Mouse (Mus musculus) spleen, postnatal 4 days (tissue): ENCODE data around the gene Slc24a1.

Experiments
- DNase-seq, 2 experiments: peaks; one replicate each; pipeline ENCODE4 v3.0.0; 2022; ENCODE audit warnings: low spot score in 2 of 2

Slc24a1 gene

GRCm38 (mm10) chr9:64937491-64937890, 13.9 kb downstream of the Slc24a1 start:
- no peak for DNase-seq

GRCm38 (mm10) chr9:64936508-64936907, 14.9 kb downstream of the Slc24a1 start:
- DNase-seq, result peak; percentile 71 to 87

GRCm38 (mm10) chr9:64934015-64934754, 17.2 kb downstream of the Slc24a1 start:
- DNase-seq, result peak; percentile 51 to 70

GRCm38 (mm10) chr9:64931751-64932610, 19.4 kb downstream of the Slc24a1 start:
- peak in 1 of 2 experiments; percentile 37 for DNase-seq

GRCm38 (mm10) chr9:64930256-64930655, 21.2 kb downstream of the Slc24a1 start:
- no peak for DNase-seq

- no peak for DNase-seq
Observed at GRCm38 (mm10) chr9:64926201-64926991, 25.0 kb downstream of the Slc24a1 start.

- no peak for DNase-seq
Observed at GRCm38 (mm10) chr9:64925771-64926170, 25.6 kb downstream of the Slc24a1 start.

- DNase-seq, result peak; percentile 51 to 77
Observed at GRCm38 (mm10) chr9:64918560-64918959, 32.8 kb downstream of the Slc24a1 start.

GRCm38 (mm10) chr9:64914629-64915028, 36.8 kb downstream of the Slc24a1 start:
- DNase-seq, result no peak

- no peak for DNase-seq
Observed at GRCm38 (mm10) chr9:64913973-64914372, 37.4 kb downstream of the Slc24a1 start.

GRCm38 (mm10) chr9:64913406-64913805, 38.0 kb downstream of the Slc24a1 start:
- DNase-seq, result no peak

GRCm38 (mm10) chr9:64907441-64907840, 44.0 kb downstream of the Slc24a1 start:
- DNase-seq, result peak in 1 of 2 experiments; percentile 25

GRCm38 (mm10) chr9:64904917-64905640, 46.3 kb downstream of the Slc24a1 start:
- peak in 1 of 2 experiments; percentile 54 for DNase-seq

- DNase-seq, result peak; percentile 71 to 87
Observed at GRCm38 (mm10) chr9:64903386-64903785, 48.0 kb downstream of the Slc24a1 start.

- peak in 1 of 2 experiments; percentile 54 for DNase-seq
Observed at GRCm38 (mm10) chr9:64902866-64903265, 48.5 kb downstream of the Slc24a1 start.

- DNase-seq, result no peak
Observed at GRCm38 (mm10) chr9:64896605-64897004, 54.8 kb downstream of the Slc24a1 start.

GRCm38 (mm10) chr9:64886008-64886407, 65.4 kb downstream of the Slc24a1 start:
- no peak for DNase-seq
